Mouse (Mus musculus): Measurements from ENCODE around the gene Ctsk. TPM values are rescaled to one million over a fixed set of nuclear protein-coding genes. Genes with fewer than 3 reads are reported as not detected.
"Not testable (repeated sequence)": the region's sequence is repeated elsewhere in the genome, so short reads cannot be mapped to it uniquely, and the experiment has no call there.

Ctsk gene
- polyA plus RNA-seq, 1 experiment from 2014 or later, result 7.9 TPM

GRCm38 (mm10) chr3:95526622-95527211 lies 27.7 kb downstream of the Ctsk start, which contains the start of gene Ctss:
Gene Ctss, plus strand, starts transcription at chr3:95526786.
- H3K4me1 ChIP-seq (replicated peaks), result no peaks in the 10 kb centered on the region
- no peak within 1 kb of the TSS for H3K4me2 ChIP-seq
- H3K9ac ChIP-seq, result no peak within 1 kb of the TSS
- no peaks in the 10 kb centered on the region for H3K27me3 ChIP-seq
- no peak for ATAC-seq (ENCODE audit: low FRiP score, low read depth)
- H3K27ac ChIP-seq (replicated peaks), result no peak within 1 kb of the TSS
- WGBS, result 89% methylated on average over 8 of the region's 8 CpGs
- no peak within 1 kb of the TSS for H3K4me3 ChIP-seq
- no peaks in the 10 kb centered on the region for H3K36me3 ChIP-seq
- H3K9me3 ChIP-seq, result no peaks in the 10 kb centered on the region

GRCm38 (mm10) chr3:95529814-95530213 lies 30.8 kb downstream of the Ctsk start:
- no peaks in the 10 kb centered on the region for H3K36me3 ChIP-seq
- no peaks in the 10 kb centered on the region for H3K9me3 ChIP-seq
- H3K27me3 ChIP-seq, result no peaks in the 10 kb centered on the region
- ATAC-seq (ENCODE audit: low FRiP score, low read depth), result no peak
- WGBS, result 88% methylated on average over 6 of the region's 6 CpGs
- no peak overlapping the region for H3K27ac ChIP-seq (replicated peaks)
- no peaks in the 10 kb centered on the region for H3K4me1 ChIP-seq (replicated peaks)
- H3K4me3 ChIP-seq, result no peak overlapping the region
- H3K4me2 ChIP-seq, result no peak overlapping the region
- H3K9ac ChIP-seq, result no peak overlapping the region

- H3K27me3 ChIP-seq, result no peaks in the 10 kb centered on the region
- H3K4me2 ChIP-seq, result no peak overlapping the region
- no peaks in the 10 kb centered on the region for H3K36me3 ChIP-seq
- ATAC-seq (ENCODE audit: low FRiP score, low read depth), result no peak
- H3K4me3 ChIP-seq, result no peak overlapping the region
- H3K4me1 ChIP-seq (replicated peaks), result no peaks in the 10 kb centered on the region
- 90% methylated on average over 1 of the region's 1 CpGs for WGBS
- H3K9ac ChIP-seq, result no peak overlapping the region
- no peaks in the 10 kb centered on the region for H3K9me3 ChIP-seq
- H3K27ac ChIP-seq (replicated peaks), result no peak overlapping the region
Measured at GRCm38 (mm10) chr3:95531025-95531424, 32.0 kb downstream of the Ctsk start.

- no peak for ATAC-seq (ENCODE audit: low FRiP score, low read depth)
- 92% methylated on average over 5 of the region's 5 CpGs for WGBS
- no peaks in the 10 kb centered on the region for H3K9me3 ChIP-seq
Measured at GRCm38 (mm10) chr3:95533364-95533763, 34.3 kb downstream of the Ctsk start.

GRCm38 (mm10) chr3:95534927-95535326 lies 35.9 kb downstream of the Ctsk start:
- no peaks in the 10 kb centered on the region for H3K9me3 ChIP-seq
- no peak overlapping the region for H3K4me3 ChIP-seq
- WGBS, result 94% methylated on average over 1 of the region's 1 CpGs
- no peak for ATAC-seq (ENCODE audit: low FRiP score, low read depth)
- no peak overlapping the region for H3K9ac ChIP-seq
- H3K36me3 ChIP-seq, result no peaks in the 10 kb centered on the region
- no peaks in the 10 kb centered on the region for H3K27me3 ChIP-seq
- H3K27ac ChIP-seq (replicated peaks), result no peak overlapping the region
- no peak overlapping the region for H3K4me2 ChIP-seq
- no peaks in the 10 kb centered on the region for H3K4me1 ChIP-seq (replicated peaks)

More at GRCm38 (mm10) chr3:95533364-95533763, 34.3 kb downstream of the Ctsk start:
- H3K4me2 ChIP-seq, result no peak overlapping the region
- H3K36me3 ChIP-seq, result no peaks in the 10 kb centered on the region
- H3K9ac ChIP-seq, result no peak overlapping the region
- no peak overlapping the region for H3K27ac ChIP-seq (replicated peaks)
- no peaks in the 10 kb centered on the region for H3K4me1 ChIP-seq (replicated peaks)
- H3K4me3 ChIP-seq, result no peak overlapping the region
- H3K27me3 ChIP-seq, result no peaks in the 10 kb centered on the region

GRCm38 (mm10) chr3:95538936-95539335 lies 39.9 kb downstream of the Ctsk start:
- Histone ChIP-seq H3K9me3 (no peaks in the 10 kb centered on the region), H3K27ac (replicated peaks) (no peak overlapping the region), H3K36me3 (no peaks in the 10 kb centered on the region), H3K27me3 (no peaks in the 10 kb centered on the region), H3K4me2 (no peak overlapping the region), H3K9ac (no peak overlapping the region), H3K4me3 (no peak overlapping the region), H3K4me1 (replicated peaks) (no peaks in the 10 kb centered on the region)
- whole genome bisulfite sequencing, result 90% methylated on average over 10 of the region's 10 CpGs
- ATAC-seq (ENCODE audit: low FRiP score, low read depth), result no peak

- H3K4me2 ChIP-seq, result no peak overlapping the region
- no peak overlapping the region for H3K4me3 ChIP-seq
- no peak for ATAC-seq (ENCODE audit: low FRiP score, low read depth)
- no peaks in the 10 kb centered on the region for H3K4me1 ChIP-seq (replicated peaks)
- 96% methylated on average over 4 of the region's 4 CpGs for WGBS
- H3K27me3 ChIP-seq, result no peaks in the 10 kb centered on the region
- no peaks in the 10 kb centered on the region for H3K9me3 ChIP-seq
- H3K27ac ChIP-seq (replicated peaks), result no peak overlapping the region
- H3K9ac ChIP-seq, result no peak overlapping the region
- no peaks in the 10 kb centered on the region for H3K36me3 ChIP-seq
Measured at GRCm38 (mm10) chr3:95539837-95540236, 40.8 kb downstream of the Ctsk start.

- not testable (repeated sequence) for H3K9me3 ChIP-seq; H3K9ac ChIP-seq; H3K27me3 ChIP-seq; ATAC-seq (ENCODE audit: low FRiP score, low read depth); H3K4me2 ChIP-seq; H3K4me3 ChIP-seq; H3K36me3 ChIP-seq; H3K4me1 ChIP-seq (replicated peaks); H3K27ac ChIP-seq (replicated peaks)
- 88% methylated on average over 2 of the region's 2 CpGs for WGBS
Measured at GRCm38 (mm10) chr3:95541186-95541585, 42.1 kb downstream of the Ctsk start.

GRCm38 (mm10) chr3:95542171-95542570 lies 43.1 kb downstream of the Ctsk start:
- Histone ChIP-seq H3K36me3 (no peaks in the 10 kb centered on the region), H3K9me3 (no peaks in the 10 kb centered on the region), H3K4me1 (replicated peaks) (no peaks in the 10 kb centered on the region), H3K9ac (no peak overlapping the region), H3K27me3 (no peaks in the 10 kb centered on the region), H3K4me2 (no peak overlapping the region), H3K27ac (replicated peaks) (no peak overlapping the region), H3K4me3 (no peak overlapping the region)
- ATAC-seq (ENCODE audit: low FRiP score, low read depth), result no peak

- no peak overlapping the region for H3K9ac ChIP-seq
- H3K4me3 ChIP-seq, result no peak overlapping the region
- WGBS, result 80% methylated on average over 7 of the region's 7 CpGs
- no peaks in the 10 kb centered on the region for H3K36me3 ChIP-seq
- ATAC-seq (ENCODE audit: low FRiP score, low read depth), result no peak
- no peak overlapping the region for H3K27ac ChIP-seq (replicated peaks)
- no peaks in the 10 kb centered on the region for H3K27me3 ChIP-seq
- no peaks in the 10 kb centered on the region for H3K9me3 ChIP-seq
- H3K4me2 ChIP-seq, result no peak overlapping the region
- H3K4me1 ChIP-seq (replicated peaks), result no peaks in the 10 kb centered on the region
Measured at GRCm38 (mm10) chr3:95542981-95543380, 43.9 kb downstream of the Ctsk start.

- Histone ChIP-seq H3K9ac (no peak overlapping the region), H3K27me3 (no peaks in the 10 kb centered on the region), H3K4me3 (no peak overlapping the region), H3K4me1 (replicated peaks) (no peaks in the 10 kb centered on the region), H3K27ac (replicated peaks) (no peak overlapping the region), H3K4me2 (no peak overlapping the region), H3K36me3 (no peaks in the 10 kb centered on the region), H3K9me3 (no peaks in the 10 kb centered on the region)
- WGBS, result 65% methylated on average over 1 of the region's 1 CpGs
- ATAC-seq (ENCODE audit: low FRiP score, low read depth), result no peak
Measured at GRCm38 (mm10) chr3:95550176-95550575, 51.1 kb downstream of the Ctsk start.

- H3K4me3 ChIP-seq, result no peak overlapping the region
- H3K4me1 ChIP-seq (replicated peaks), result no peaks in the 10 kb centered on the region
- 72% methylated on average over 3 of the region's 3 CpGs for WGBS
- ATAC-seq (ENCODE audit: low FRiP score, low read depth), result no peak
- H3K4me2 ChIP-seq, result no peak overlapping the region
- H3K9ac ChIP-seq, result no peak overlapping the region
- no peaks in the 10 kb centered on the region for H3K9me3 ChIP-seq
- no peaks in the 10 kb centered on the region for H3K27me3 ChIP-seq
- no peaks in the 10 kb centered on the region for H3K36me3 ChIP-seq
- no peak overlapping the region for H3K27ac ChIP-seq (replicated peaks)
Measured at GRCm38 (mm10) chr3:95553986-95554385, 54.9 kb downstream of the Ctsk start.
